Mouse (Mus musculus) lung, embryonic 14.5 days (tissue): ENCODE results near the gene Tcf7l1. TPM values are rescaled to one million over a fixed set of nuclear protein-coding genes. Genes with fewer than 3 reads are reported as not detected.

Source experiments
- ATAC-seq: fragments of 200-750 bp; cut with Nextera tagmentation; 2 replicates; pipeline ENCODE4 v1.8.0; 2017; ENCODE audit warnings: mild to moderate bottlenecking, moderate TSS enrichment, moderate library complexity; ENCODE audit not compliant: insufficient read depth
- DNase-seq: peaks from one replicate; pipeline ENCODE4 v3.0.0-alpha.2; 2015
- H3K27ac ChIP-seq: fragments of 300-500 bp; sonication (generic); 2 replicates; pipeline ENCODE4 v1.5.1; 2014; ENCODE audit warnings: low read depth, mild to moderate bottlenecking, moderate library complexity
- H3K27me3 ChIP-seq: fragments of 300-500 bp; sonication (generic); 2 replicates; pipeline ENCODE4 v1.6.1; 2014; ENCODE audit warnings: low read length, control low read depth; ENCODE audit not compliant: insufficient read depth
- H3K36me3 ChIP-seq: fragments of 300-500 bp; sonication (generic); 2 replicates; pipeline ENCODE4 v1.6.1; 2014; ENCODE audit warnings: control low read depth; ENCODE audit not compliant: insufficient read depth
- H3K4me1 ChIP-seq: fragments of 300-500 bp; sonication (generic); 2 replicates; pipeline ENCODE4 v1.6.1; 2014; ENCODE audit warnings: antibody characterized with exemption, control low read depth; ENCODE audit not compliant: insufficient read depth
- H3K4me2 ChIP-seq: fragments of 300-500 bp; sonication (generic); 2 replicates; pipeline ENCODE4 v1.6.1; 2014; ENCODE audit warnings: mild to moderate bottlenecking
- H3K4me3 ChIP-seq: fragments of 300-500 bp; sonication (generic); 2 replicates; pipeline ENCODE4 v1.5.1; 2014; ENCODE audit warnings: low read depth, low read length
- H3K9ac ChIP-seq: fragments of 300-500 bp; sonication (generic); 2 replicates; pipeline ENCODE4 v1.6.1; 2014
- H3K9me3 ChIP-seq: fragments of 300-500 bp; sonication (generic); 2 replicates; pipeline ENCODE4 v1.6.1; 2016; ENCODE audit warnings: low read depth, low read length, control low read depth
- CTCF ChIP-seq: IDR thresholded peaks from 2 replicates; pipeline ENCODE4 v1.5.1; 2016; ENCODE audit warnings: antibody characterized with exemption, low read depth
- WGBS: fragments of 180-500 bp; shearing (Covaris S2); extraction: QIAGEN DNeasy Blood & Tissue Kit; methylation state at CpG from one replicate; pipeline ENCODE4 v1.1.7; 2014; 5-methylcytosine and 5-hydroxymethylcytosine counted together
- polyA plus RNA-seq: library from polyadenylated mRNA; unstranded; fragments of >200 nt; fragmentation: Nextera tagmentation; extraction: Ambion mirVana; gene quantifications from 2 replicates; pipeline ENCODE4 v1.2.1, GENCODE M21; 2014

The Tcf7l1 gene
- polyA plus RNA-seq, 1 experiment from 2014 or later = 41.1 TPM

GRCm38 (mm10) chr6:72787322-72787947 is 1.6 kb downstream of the Tcf7l1 start:
- Histone ChIP-seq H3K4me2 (peak overlapping the region; percentile 68), H3K36me3 (peaks cover 19% of the 10 kb centered on the region), H3K27ac (peak overlapping the region; percentile 95; the same call in 1 of the 2 replicates), H3K9me3 (no peaks in the 10 kb centered on the region), H3K27me3 (no peaks in the 10 kb centered on the region), H3K4me3 (peak overlapping the region; percentile 69), H3K4me1 (peaks cover 9% of the 10 kb centered on the region), H3K9ac (peak overlapping the region; percentile 89)
- WGBS = 6% methylated on average over 19 of the region's 19 CpGs
- no peak for TF ChIP-seq CTCF
- DNase-seq (no peak), ATAC-seq (no peak)

GRCm38 (mm10) chr6:72783780-72784179 is 5.3 kb downstream of the Tcf7l1 start:
- DNase-seq = no peak
- 84% methylated on average over 4 of the region's 4 CpGs for WGBS
- H3K9me3 ChIP-seq = no peaks in the 10 kb centered on the region
- H3K36me3 ChIP-seq = peaks cover 42% of the 10 kb centered on the region
- ATAC-seq = no peak
- no peaks in the 10 kb centered on the region for H3K27me3 ChIP-seq
- H3K4me3 ChIP-seq = no peak overlapping the region
- H3K4me2 ChIP-seq = no peak overlapping the region
- no peak for TF ChIP-seq CTCF
- H3K27ac ChIP-seq = no peak overlapping the region
- peaks cover 9% of the 10 kb centered on the region for H3K4me1 ChIP-seq
- no peak overlapping the region for H3K9ac ChIP-seq

GRCm38 (mm10) chr6:72778779-72779776 is 10.0 kb downstream of the Tcf7l1 start:
- H3K27me3 ChIP-seq = no peaks in the 10 kb centered on the region
- no peak overlapping the region for H3K4me2 ChIP-seq
- WGBS = 75% methylated on average over 15 of the region's 15 CpGs
- H3K27ac ChIP-seq = no peak overlapping the region
- no peaks in the 10 kb centered on the region for H3K4me1 ChIP-seq
- DNase-seq = no peak
- H3K4me3 ChIP-seq = no peak overlapping the region
- H3K9me3 ChIP-seq = no peaks in the 10 kb centered on the region
- H3K9ac ChIP-seq = no peak overlapping the region
- TF ChIP-seq CTCF = peak; percentile 36; the same call in 1 of the 2 replicates
- peaks cover 44% of the 10 kb centered on the region; the same call in 1 of the 2 replicates for H3K36me3 ChIP-seq
- no peak; the same call in 1 of the 2 replicates for ATAC-seq

- H3K4me3 ChIP-seq = no peak overlapping the region
- H3K9me3 ChIP-seq = no peaks in the 10 kb centered on the region
- H3K27ac ChIP-seq = no peak overlapping the region
- no peak overlapping the region for H3K9ac ChIP-seq
- H3K4me1 ChIP-seq = no peaks in the 10 kb centered on the region
- no peak overlapping the region for H3K4me2 ChIP-seq
- H3K27me3 ChIP-seq = no peaks in the 10 kb centered on the region
- TF ChIP-seq CTCF = no peak
- DNase-seq (no peak), ATAC-seq (no peak)
- 87% methylated on average over 4 of the region's 4 CpGs for WGBS
- H3K36me3 ChIP-seq = peaks cover 40% of the 10 kb centered on the region; the same call in 1 of the 2 replicates
These were observed 11.8 kb downstream of the Tcf7l1 start for GRCm38 (mm10) chr6:72777212-72777611.

GRCm38 (mm10) chr6:72774275-72774674 is 14.8 kb downstream of the Tcf7l1 start:
- WGBS = 48% methylated on average over 3 of the region's 3 CpGs
- Histone ChIP-seq H3K9ac (no peak overlapping the region), H3K9me3 (no peaks in the 10 kb centered on the region), H3K36me3 (peaks cover 25% of the 10 kb centered on the region; the same call in 1 of the 2 replicates), H3K4me1 (peaks cover 7% of the 10 kb centered on the region), H3K27me3 (no peaks in the 10 kb centered on the region), H3K4me3 (no peak overlapping the region), H3K27ac (no peak overlapping the region), H3K4me2 (no peak overlapping the region)
- DNase-seq (no peak), ATAC-seq (no peak)
- no peak for TF ChIP-seq CTCF

GRCm38 (mm10) chr6:72769915-72770776 is 18.9 kb downstream of the Tcf7l1 start:
- Histone ChIP-seq H3K27me3 (no peaks in the 10 kb centered on the region), H3K4me1 (peaks cover 15% of the 10 kb centered on the region), H3K36me3 (peaks cover 8% of the 10 kb centered on the region; the same call in 1 of the 2 replicates), H3K27ac (peak overlapping the region; percentile 68), H3K4me3 (no peak overlapping the region), H3K4me2 (no peak overlapping the region), H3K9ac (no peak overlapping the region), H3K9me3 (no peaks in the 10 kb centered on the region)
- WGBS = 78% methylated on average over 14 of the region's 14 CpGs
- no peak for TF ChIP-seq CTCF
- no peak for DNase-seq
- no peak for ATAC-seq
